20 mouse cellular contexts compared by ENCODE assay signal in genomic region chr13:58253268-58253667, GRCm38 (mm10). TPM values are rescaled to one million over a fixed set of nuclear protein-coding genes. Genes with fewer than 3 reads are reported as not detected.
DNase-seq lines count a peak whose midpoint lies in the region; ATAC-seq and TF ChIP-seq lines count a peak whose summit lies in the region.
"Had no signal": no experiment of that assay in that cellular context is flagged by ENCODE, and none has a peak within 500 bp of the region (broad histone marks: within the 10 kb centered on the region; RNA-seq: fewer than 3 reads in every experiment).

No protein-coding gene starts in this region.

- no peaks in the 10 kb centered on the region for H3K9me3 ChIP-seq in liver, embryonic 14.5 days (ENCODE audit: control insufficient read depth, low read length)
- no peaks in the 10 kb centered on the region for H3K9me3 ChIP-seq in liver, embryonic 12.5 days (replicated peaks)
- H3K9me3 ChIP-seq: forebrain, embryonic 10.5 days; heart, embryonic 12.5 days; kidney, embryonic 15.5 days; limb, embryonic 13.5 days; midbrain, embryonic 13.5 days; stomach, embryonic 15.5 days had no signal

- no peaks in the 10 kb centered on the region for H3K27me3 ChIP-seq in liver, embryonic 14.5 days (ENCODE audit: control insufficient read depth, insufficient read depth, low read length)
- no peaks in the 10 kb centered on the region for H3K27me3 ChIP-seq in liver, embryonic 12.5 days (replicated peaks)
- H3K27me3 ChIP-seq: heart, embryonic 12.5 days; kidney, embryonic 15.5 days; limb, embryonic 13.5 days; midbrain, embryonic 13.5 days; stomach, embryonic 15.5 days had no signal

- peak; percentile 18 for DNase-seq in heart, adult 11 months
- no peak for DNase-seq in heart, postnatal 10 days
- no peak for DNase-seq in liver, embryonic 14.5 days (ENCODE audit: low read depth in 3 of 3, low spot score in 3 of 3)
- DNase-seq in A20 (ENCODE audit: low read depth, low spot score): peak; percentile 19
- DNase-seq in R1 (ENCODE audit: low read depth, low spot score): peak; percentile 41
- no peak for DNase-seq in spleen, adult 18-20 months
- no peak for DNase-seq in spleen, postnatal 10 days (ENCODE audit: low spot score in 2 of 2)
- DNase-seq: cerebellum, adult 9-11 months; gastrocnemius, postnatal 36 days; lung, adult 18-20 months; right cerebral cortex, adult 18-20 months had no signal

- H3K9ac ChIP-seq in liver, embryonic 14.5 days (replicated peaks): no peak overlapping the region
- H3K9ac ChIP-seq in liver, embryonic 12.5 days: no peak overlapping the region
- H3K9ac ChIP-seq: heart, embryonic 12.5 days; kidney, embryonic 15.5 days; limb, embryonic 13.5 days; midbrain, embryonic 13.5 days; stomach, embryonic 15.5 days had no signal

- H3K4me3 ChIP-seq in liver, embryonic 14.5 days (ENCODE audit: insufficient read depth in 1 of 2, low read depth in 2 of 2, low read length in 2 of 2): no peak overlapping the region
- no peak overlapping the region for H3K4me3 ChIP-seq in liver, embryonic 12.5 days
- H3K4me3 ChIP-seq: forebrain, embryonic 10.5 days; heart, embryonic 12.5 days; kidney, embryonic 15.5 days; limb, embryonic 13.5 days; midbrain, embryonic 13.5 days; myocyte; stomach, embryonic 15.5 days had no signal

- H3K4me2 ChIP-seq in liver, embryonic 14.5 days (ENCODE audit: low read depth): no peak overlapping the region
- no peak overlapping the region for H3K4me2 ChIP-seq in liver, embryonic 12.5 days
- H3K4me2 ChIP-seq: heart, embryonic 12.5 days; kidney, embryonic 15.5 days; limb, embryonic 13.5 days; midbrain, embryonic 13.5 days; stomach, embryonic 15.5 days had no signal

- no peaks in the 10 kb centered on the region for H3K36me3 ChIP-seq in liver, embryonic 14.5 days (replicated peaks; ENCODE audit: control insufficient read depth, insufficient read depth, low read depth)
- peaks cover 6% of the 10 kb centered on the region for H3K36me3 ChIP-seq in liver, embryonic 12.5 days
- H3K36me3 ChIP-seq: stomach, embryonic 15.5 days had no signal

- WGBS in liver, embryonic 14.5 days (ENCODE audit: insufficient replicate concordance): 66% methylated on average over 1 of the region's 1 CpGs
- WGBS in liver, embryonic 12.5 days (ENCODE audit: insufficient replicate concordance): 75% methylated on average over 1 of the region's 1 CpGs

- no peak for TF ChIP-seq EP300 in liver, embryonic 14.5 days (IDR thresholded peaks at IDR 0.05; ENCODE audit: low read depth)

- no peak for ATAC-seq in liver, embryonic 14.5 days (ENCODE audit: insufficient read depth)
- ATAC-seq in liver, embryonic 12.5 days: no peak
- ATAC-seq: inflammation-experienced regulatory T-cells, adult 6 months; midbrain, embryonic 13.5 days had no signal

- H3K27ac ChIP-seq in liver, embryonic 14.5 days: no peak overlapping the region
- H3K27ac ChIP-seq in liver, embryonic 12.5 days: no peak overlapping the region
- H3K27ac ChIP-seq: forebrain, embryonic 10.5 days; kidney, embryonic 15.5 days; limb, embryonic 13.5 days; midbrain, embryonic 13.5 days; stomach, embryonic 15.5 days had no signal

- peak; percentile 42; the same call in 1 of the 2 replicates for TF ChIP-seq CTCF in liver, embryonic 14.5 days (IDR thresholded peaks at IDR 0.05; ENCODE audit: low read depth)

- no peaks in the 10 kb centered on the region; a peak in 1 of 4 replicates for H3K4me1 ChIP-seq in liver, embryonic 14.5 days (replicated peaks; ENCODE audit: control insufficient read depth in 2 of 2, insufficient read depth in 2 of 2, low read length in 1 of 2)
- no peaks in the 10 kb centered on the region for H3K4me1 ChIP-seq in liver, embryonic 12.5 days
- H3K4me1 ChIP-seq: forebrain, embryonic 10.5 days; heart, embryonic 12.5 days; kidney, embryonic 15.5 days; limb, embryonic 13.5 days; midbrain, embryonic 13.5 days; stomach, embryonic 15.5 days had no signal

- intact Hi-C loops in heart, postnatal 10 days (cut with DNase I): no loop called here

RNA-seq across cellular contexts. Expression of gene Gkap1, which starts 22.2 kb away (rescaled TPM):
- 10 to 100 TPM; 25.7 to 26.4 TPM for total RNA-seq in heart, postnatal 10 days (2021)
- polyA plus RNA-seq in liver, embryonic 14.5 days (2012; rRNA removed): 1.5 and 4.8 TPM in 2 replicates
- 2.9 and 3.8 TPM in 2 replicates for polyA plus RNA-seq in liver, embryonic 14.5 days (2014; fragmentation: Nextera tagmentation; extraction: Ambion mirVana)
- 9.0 and 9.1 TPM in 2 replicates for polyA plus RNA-seq in liver, embryonic 12.5 days (2016; fragmentation: Nextera tagmentation; extraction: Ambion mirVana)

RNA-seq across cellular contexts. Expression of gene Ubqln1, which starts 37.8 kb away (rescaled TPM):
- 10 to 100 TPM; 64.2 to 65.1 TPM for total RNA-seq in heart, postnatal 10 days (2021)
- polyA plus RNA-seq in liver, embryonic 14.5 days (2012; rRNA removed): 28.8 and 32.6 TPM in 2 replicates
- polyA plus RNA-seq in liver, embryonic 14.5 days (2014; fragmentation: Nextera tagmentation; extraction: Ambion mirVana): 28.6 and 33.7 TPM in 2 replicates
- polyA plus RNA-seq in liver, embryonic 12.5 days (2016; fragmentation: Nextera tagmentation; extraction: Ambion mirVana): 83.3 and 83.6 TPM in 2 replicates

Comparison
In these comparisons a context has a peak if more than half of its experiments do, and no peak if none do; other contexts are left out.
1. DNase-seq: peak in heart, adult 11 months (single experiment), A20 (single experiment) and R1 (single experiment); none in heart, postnatal 10 days (0 of 2), liver, embryonic 14.5 days (0 of 3), spleen, adult 18-20 months (0 of 2) and spleen, postnatal 10 days (0 of 2).